Mouse (Mus musculus) neutrophil, adult 5-6 weeks (primary cell): ENCODE measurements at regions not wholly inside any gene's neighbourhood (a gene's known extent, or its start where the extent isn't known, plus 50 kb on each side); places are given as distances from the start of the nearest gene placed in this dataset.

Source experiments
- ATAC-seq: fragments of 151-379, 151-347 bp; 2 replicates; pipeline ENCODE4 v1.8.0; 2017; ENCODE audit warnings: mild to moderate bottlenecking, moderate TSS enrichment; ENCODE audit not compliant: insufficient number of reproducible peaks, poor library complexity, low FRiP score, severe bottlenecking; ENCODE audit errors: extremely low read depth

GRCm38 (mm10) chr15:52232442-52232841 is 1652.3 kb upstream of the Gm7489 start:
- ATAC-seq, result 0 out of 2 replicates have a peak, but pooled peaks have one; percentile 16

GRCm38 (mm10) chr15:52236220-52236619 is 1648.5 kb upstream of the Gm7489 start:
- no peak for ATAC-seq

GRCm38 (mm10) chr15:52242890-52243289 is 1641.8 kb upstream of the Gm7489 start:
- ATAC-seq, result no peak
